Mouse (Mus musculus): ENCODE measurements around the gene Tmem52. TPM values are rescaled to one million over a fixed set of nuclear protein-coding genes. Genes with fewer than 3 reads are reported as not detected.

Gene Tmem52
- polyA plus RNA-seq (2017; shearing (Covaris generic)), result not detected

DNA sequence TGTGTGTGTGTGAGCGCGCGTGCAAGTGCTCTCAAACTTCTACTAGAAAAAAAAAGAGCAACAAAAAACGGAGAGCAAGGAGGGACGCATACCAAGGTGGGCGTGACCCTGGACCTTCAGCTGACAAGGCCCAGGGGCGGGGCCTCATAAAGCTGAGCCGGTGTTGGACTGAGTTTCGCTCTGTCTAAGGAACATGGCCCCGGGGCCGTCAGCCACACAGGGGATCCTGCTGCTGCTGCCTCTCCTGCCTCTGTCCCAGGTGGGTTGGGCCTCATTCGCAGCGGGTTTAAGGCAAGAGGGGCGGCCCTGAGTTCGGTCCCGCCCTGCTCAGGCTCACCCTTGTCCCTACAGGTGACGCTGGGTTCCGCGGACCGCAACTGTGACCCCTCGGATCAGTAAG is at the start of gene Tmem52:
Tmem52 (plus strand) TSS at position 163 of the 400 bp plus-strand sequence.

DNA sequence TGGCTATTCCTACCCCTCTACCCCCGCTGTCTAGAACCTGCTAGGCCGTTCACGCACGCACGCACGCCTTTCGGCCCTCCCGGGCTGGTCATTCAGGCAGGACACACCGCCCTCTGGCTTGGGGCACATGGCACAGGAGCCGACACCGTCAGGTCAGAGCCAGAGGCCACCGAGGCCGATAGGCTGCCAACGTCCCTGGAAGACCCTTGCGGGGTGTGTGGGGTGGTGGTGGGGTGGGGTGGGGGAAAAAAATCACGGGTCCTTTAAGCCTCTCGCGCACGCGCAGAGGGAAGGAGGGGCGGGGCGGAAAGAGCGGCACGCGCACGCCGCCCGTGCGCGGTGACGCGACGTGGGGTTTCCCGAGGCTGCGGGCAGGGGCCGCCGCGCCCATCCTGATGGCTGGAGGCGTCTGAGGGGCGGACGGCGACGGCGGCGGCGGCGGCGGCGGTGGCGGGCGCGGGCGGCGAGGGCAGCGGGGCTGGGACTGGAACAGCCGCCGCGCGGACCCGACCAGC is 22.1 kb downstream of the Tmem52 start, which contains the start of gene Gnb1:
Gnb1 (plus strand) TSS at position 372 of the 515 bp plus-strand sequence.

Other genes with a start within 250 kb of the Tmem52 start
- gene Ski, start 246.5 kb upstream of the Tmem52 start, polyA plus RNA-seq (2017; shearing (Covaris generic)), result 10.9 TPM
- gene Faap20, start 219.3 kb upstream of the Tmem52 start, polyA plus RNA-seq (2017; shearing (Covaris generic)), result 138 TPM
- 34.2 TPM for gene Prkcz, start 107.8 kb upstream of the Tmem52 start, polyA plus RNA-seq (2017; shearing (Covaris generic))
- gene Gabrd, start 71.0 kb upstream of the Tmem52 start, polyA plus RNA-seq (2017; shearing (Covaris generic)), result 2.0 TPM
- gene Cfap74, start 59.9 kb upstream of the Tmem52 start, polyA plus RNA-seq (2017; shearing (Covaris generic)), result 5.1 TPM
- 23.7 TPM for gene Gnb1, start 22.2 kb downstream of the Tmem52 start, polyA plus RNA-seq (2017; shearing (Covaris generic))
- 103 TPM for gene Nadk, start 93.3 kb downstream of the Tmem52 start, polyA plus RNA-seq (2017; shearing (Covaris generic))
- gene Slc35e2, start 132.3 kb downstream of the Tmem52 start, polyA plus RNA-seq (2017; shearing (Covaris generic)), result 11.9 TPM
- 160 TPM for gene Cdk11b, start 155.7 kb downstream of the Tmem52 start, polyA plus RNA-seq (2017; shearing (Covaris generic))
- gene Gm10563, start 176.3 kb downstream of the Tmem52 start, polyA plus RNA-seq (2017; shearing (Covaris generic)), result not detected
- gene Mmp23, start 184.3 kb downstream of the Tmem52 start, polyA plus RNA-seq (2017; shearing (Covaris generic)), result 0.19 TPM
- 30.9 TPM for gene Mib2, start 200.1 kb downstream of the Tmem52 start, polyA plus RNA-seq (2017; shearing (Covaris generic))
- 0.72 TPM for gene Fndc10, start 225.2 kb downstream of the Tmem52 start, polyA plus RNA-seq (2017; shearing (Covaris generic))
- gene Ssu72, start 235.7 kb downstream of the Tmem52 start, polyA plus RNA-seq (2017; shearing (Covaris generic)), result 160 TPM